Mouse (Mus musculus) cerebellum, postnatal 4 days (tissue): Measurements from ENCODE around the gene Xrcc4.
"Not testable (repeated sequence)": the region's sequence is repeated elsewhere in the genome, so short reads cannot be mapped to it uniquely, and the experiment has no call there.

Source experiments
- DNase-seq, 2 experiments: peaks; one replicate each; pipeline ENCODE4 v3.0.0; 2022; ENCODE audit warnings: low spot score in 2 of 2, mixed read lengths in 1 of 2

Gene Xrcc4

DNA sequence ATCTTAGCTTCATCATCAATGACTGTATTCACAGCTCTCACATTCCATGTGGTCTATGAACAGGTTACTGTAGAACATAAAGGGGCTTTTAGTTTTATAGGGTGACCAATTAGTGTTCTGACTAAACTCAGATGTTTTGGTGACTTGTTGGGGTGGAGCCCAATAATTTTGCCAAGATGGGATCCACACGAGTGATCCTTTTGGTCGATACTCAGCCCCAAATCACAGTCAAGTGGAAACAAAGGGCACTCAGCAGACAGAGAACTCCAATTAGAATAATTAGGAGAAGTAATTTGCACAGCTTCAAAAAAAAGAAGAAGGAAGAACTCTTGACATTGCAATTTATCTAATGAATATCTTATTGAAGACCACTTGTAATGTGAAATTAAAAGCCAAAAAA is 274.9 kb downstream of the Xrcc4 start:
- DNase-seq, result no peak

GRCm38 (mm10) chr13:89812169-89812568 is 277.2 kb downstream of the Xrcc4 start:
- no peak for DNase-seq

- DNase-seq, result no peak
Observed at GRCm38 (mm10) chr13:89809024-89809423, 280.4 kb downstream of the Xrcc4 start.

DNA sequence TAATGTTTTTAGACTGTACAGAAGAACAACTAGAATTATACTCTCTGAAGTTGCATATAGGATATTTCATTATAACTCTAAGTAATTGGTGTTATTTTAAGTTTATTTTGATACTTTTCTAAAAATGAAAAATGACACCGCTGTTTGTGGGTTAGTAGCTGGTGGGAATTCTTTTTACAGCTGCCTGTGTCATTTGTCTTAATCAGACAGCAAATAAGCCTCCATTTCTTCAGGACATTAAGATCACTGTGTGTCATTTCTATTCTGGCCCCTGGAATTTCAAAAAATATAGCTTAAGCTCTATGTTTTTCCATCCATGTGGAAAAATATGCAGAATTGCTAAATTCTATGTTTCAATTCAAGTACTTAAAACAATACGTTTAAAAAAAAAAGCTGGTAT is 287.5 kb downstream of the Xrcc4 start:
- DNase-seq, result no peak

- no peak for DNase-seq
Observed at GRCm38 (mm10) chr13:89797721-89798120, 291.7 kb downstream of the Xrcc4 start.

DNA sequence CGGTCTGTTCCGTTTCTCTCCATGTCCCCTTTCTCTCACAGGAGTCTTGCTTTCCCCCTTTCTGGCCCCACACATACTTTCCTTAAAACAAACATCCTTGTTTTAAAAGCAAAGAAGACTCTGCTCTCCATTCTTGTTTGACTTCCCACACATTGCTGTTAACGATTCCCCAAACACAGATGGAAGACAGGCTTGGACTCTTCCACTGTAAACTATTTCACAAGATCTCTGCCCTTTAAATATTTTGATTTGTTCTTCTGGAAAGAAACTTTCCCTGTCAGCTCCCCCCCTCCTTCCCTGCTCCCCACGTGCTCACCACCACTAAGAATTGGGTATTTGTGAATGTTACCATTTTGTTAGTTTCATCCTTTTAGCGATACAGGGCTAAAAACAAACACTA is 297.9 kb downstream of the Xrcc4 start:
- no peak for DNase-seq

DNA sequence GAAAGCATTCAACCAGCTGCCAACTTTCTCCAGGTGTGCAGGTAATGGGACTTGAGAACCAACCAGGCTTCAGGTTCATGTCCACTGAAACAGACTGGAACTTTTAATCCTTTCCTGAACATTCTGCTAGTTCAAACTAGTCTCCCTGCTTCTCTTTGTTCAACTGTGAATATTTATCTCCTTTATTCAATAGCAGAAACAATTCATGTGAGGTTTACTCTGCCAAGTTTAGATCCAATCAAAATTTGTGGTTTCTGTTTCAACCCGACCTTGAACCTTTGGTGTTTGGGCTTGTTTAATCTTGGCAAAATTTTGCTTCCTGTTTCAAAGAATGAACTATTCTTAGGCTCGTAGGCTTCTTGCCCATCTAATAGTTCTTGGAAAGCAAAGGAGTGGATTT is 306.5 kb downstream of the Xrcc4 start:
- DNase-seq, result no peak

- DNase-seq, result no peak
Observed at GRCm38 (mm10) chr13:89780276-89780675, 309.1 kb downstream of the Xrcc4 start.

DNA sequence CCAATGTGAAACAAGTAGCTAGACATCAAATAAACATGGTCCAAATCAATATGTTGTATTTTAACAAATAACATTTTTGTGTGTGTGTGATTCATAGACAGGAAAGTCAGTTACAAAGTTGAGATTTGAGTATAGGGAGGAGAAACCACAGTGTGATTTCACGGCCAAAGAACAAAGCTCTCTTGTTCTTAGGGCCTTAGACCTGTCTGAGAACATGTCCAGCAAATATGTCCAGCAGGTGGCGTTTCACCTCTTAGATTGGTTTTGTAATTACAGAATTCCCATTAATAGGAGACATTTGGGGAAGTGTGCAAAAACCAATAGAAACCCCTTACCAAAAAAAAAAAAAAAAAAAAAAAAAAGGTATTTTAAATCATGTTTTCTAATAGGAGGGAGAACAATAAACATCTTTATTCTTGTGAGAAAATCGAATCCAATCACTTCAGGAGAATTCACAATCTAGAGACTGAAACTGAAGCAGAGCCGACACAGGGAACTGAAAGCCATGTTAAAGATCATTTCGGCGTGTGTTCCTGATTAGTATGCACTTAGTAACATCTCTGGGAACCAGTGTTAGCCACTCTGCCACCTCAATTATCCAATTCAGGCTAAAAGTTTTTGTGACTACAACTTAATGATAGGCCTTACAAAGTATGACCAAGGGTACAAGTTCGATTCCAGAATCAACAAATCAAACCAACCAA is 310.0 kb downstream of the Xrcc4 start:
- DNase-seq, result peak in 1 of 2 experiments; percentile 70

DNA sequence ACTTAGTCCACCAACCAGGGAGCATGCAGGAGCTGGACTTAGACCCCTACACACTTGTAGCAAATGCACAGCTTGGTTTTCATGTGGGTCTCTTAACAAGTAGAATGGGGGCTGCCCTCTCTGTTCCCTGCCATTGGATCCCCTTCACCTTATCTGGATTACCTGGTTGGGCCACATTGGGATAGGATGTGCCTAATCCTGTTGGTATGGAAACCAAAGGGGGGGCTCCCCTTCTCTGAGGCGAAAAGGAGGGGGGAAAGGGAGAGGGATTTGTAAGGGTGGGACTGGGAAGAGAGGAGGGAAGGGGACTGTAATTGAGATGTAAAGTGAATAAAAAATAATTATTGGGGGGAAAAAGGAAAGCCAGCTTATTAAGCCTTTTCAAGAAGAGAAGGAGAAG is 311.6 kb downstream of the Xrcc4 start:
- no peak for DNase-seq

DNA sequence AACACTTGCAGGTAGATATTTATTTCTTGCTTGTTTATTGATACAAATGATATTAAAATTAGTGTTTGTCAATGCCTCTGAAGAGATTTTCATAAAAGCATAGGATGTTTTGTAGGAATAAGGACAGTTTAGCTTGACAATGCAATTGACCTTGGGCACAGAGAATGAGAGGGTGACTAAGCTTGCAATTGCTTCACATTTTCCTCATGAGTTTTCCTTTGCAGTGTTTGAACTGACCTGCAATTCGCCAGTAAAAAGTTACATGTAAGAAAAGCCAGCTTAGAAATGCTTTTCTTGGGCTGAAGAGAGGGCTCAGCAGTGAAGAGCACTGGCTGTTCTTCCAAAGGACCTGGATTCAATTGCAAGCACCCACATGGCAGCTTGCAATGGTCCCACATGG is 312.3 kb downstream of the Xrcc4 start:
- DNase-seq, result no peak

DNA sequence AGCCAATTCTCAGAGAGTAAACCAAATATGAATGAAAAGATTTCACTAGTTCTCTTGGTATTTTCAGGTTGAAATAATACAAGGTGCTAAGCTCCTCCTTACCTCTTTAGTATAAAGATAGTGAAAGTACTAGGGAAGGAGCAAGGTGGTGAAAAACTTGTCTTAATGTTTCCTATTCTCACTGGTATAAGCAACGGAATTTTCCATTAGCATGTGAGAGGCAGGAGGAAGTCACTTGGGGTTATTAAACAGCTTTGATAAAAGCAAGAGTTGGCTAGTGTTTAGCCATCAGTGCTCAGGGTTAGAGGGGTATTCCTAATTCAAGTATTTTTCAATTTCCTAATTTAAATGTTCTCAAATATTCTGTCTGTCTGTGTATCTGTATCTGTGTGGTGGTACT is 322.9 kb downstream of the Xrcc4 start:
- no peak for DNase-seq

- DNase-seq, result no peak
Observed at GRCm38 (mm10) chr13:89765966-89766365, 323.4 kb downstream of the Xrcc4 start.

GRCm38 (mm10) chr13:89762339-89762738 is 327.1 kb downstream of the Xrcc4 start:
- DNase-seq, result no peak

DNA sequence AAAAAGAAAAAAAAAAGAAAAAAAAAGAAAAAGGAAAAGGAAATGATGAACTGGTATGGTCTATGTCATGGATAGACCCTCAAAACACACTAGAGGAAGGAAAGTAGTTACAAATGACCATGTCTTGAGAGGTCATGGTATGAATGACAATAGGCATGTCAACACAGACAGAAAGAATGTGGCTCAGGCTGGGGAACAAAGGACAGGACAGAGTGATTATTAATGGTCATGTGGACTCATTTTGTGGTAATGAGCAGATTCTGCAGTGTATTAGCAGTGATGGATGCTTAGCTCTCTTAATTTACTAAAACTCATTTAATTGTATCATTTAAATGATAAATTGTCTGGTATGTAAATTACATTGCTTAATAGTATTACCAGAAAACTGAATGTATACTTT is 333.1 kb downstream of the Xrcc4 start:
- DNase-seq, result no peak

- not testable (repeated sequence) for DNase-seq
Observed at GRCm38 (mm10) chr13:89750562-89750961, 338.8 kb downstream of the Xrcc4 start.

GRCm38 (mm10) chr13:89743201-89743600 is 346.2 kb downstream of the Xrcc4 start:
- DNase-seq, result no peak

- peak in 1 of 2 experiments; percentile 10 for DNase-seq
Observed at GRCm38 (mm10) chr13:89742686-89743200, 346.7 kb downstream of the Xrcc4 start.

GRCm38 (mm10) chr13:89741766-89742685 is 347.4 kb downstream of the Xrcc4 start, which contains the start of gene Vcan:
TSS of gene Vcan (minus strand) at chr13:89742509.
- peak in 1 of 2 experiments; percentile 39 for DNase-seq

GRCm38 (mm10) chr13:89741116-89741551 is 348.3 kb downstream of the Xrcc4 start:
- peak in 1 of 2 experiments; percentile 54 for DNase-seq

DNA sequence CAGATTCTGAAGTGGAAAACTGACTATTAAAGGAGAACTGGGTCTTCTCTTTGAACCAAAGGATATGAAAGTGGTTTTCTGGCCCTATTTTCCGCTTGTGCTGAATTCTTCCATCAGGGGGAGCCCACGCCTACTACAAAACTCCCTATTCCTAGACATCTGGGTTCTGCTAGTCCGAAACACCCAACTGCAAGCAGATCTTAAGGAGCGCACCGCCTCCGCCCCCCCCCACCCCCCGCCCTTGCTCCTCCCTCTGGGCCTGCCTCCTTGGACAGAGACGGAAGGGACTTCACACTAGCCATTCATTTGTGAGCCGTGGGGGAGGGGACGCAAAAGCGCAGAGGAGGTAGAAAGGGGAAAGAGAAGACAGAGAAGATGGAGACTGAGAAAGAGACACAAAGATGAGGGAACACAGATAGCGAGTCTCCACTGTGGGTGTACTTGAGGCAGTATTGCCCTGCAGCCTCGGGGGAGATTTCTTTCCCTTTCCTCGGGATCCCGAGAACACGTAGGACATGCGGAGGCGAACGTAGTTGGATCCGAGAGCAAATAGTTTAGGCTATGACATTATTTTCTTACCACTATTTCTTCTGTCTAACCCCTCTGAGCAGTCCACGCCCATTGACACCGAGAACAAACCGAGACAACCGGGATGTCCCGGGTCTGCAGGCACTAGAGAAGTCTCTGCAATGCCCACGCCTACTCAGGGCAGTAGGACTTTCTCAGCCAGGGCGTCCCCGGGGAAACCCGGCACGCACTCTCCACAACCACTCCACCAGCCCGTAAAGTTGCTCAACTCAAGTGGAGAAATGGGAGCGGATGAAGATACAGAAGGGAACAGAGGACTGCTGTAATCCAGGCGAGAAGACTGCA is 348.9 kb downstream of the Xrcc4 start:
- DNase-seq, result peak; percentile 41 to 71
